Mouse (Mus musculus) liver, embryonic 14.5 days (tissue): ENCODE measurements around the gene Rpl31. TPM values are rescaled to one million over a fixed set of nuclear protein-coding genes. Genes with fewer than 3 reads are reported as not detected.

Experiments
- ATAC-seq: fragments of 200-750 bp; cut with Nextera tagmentation; 2 replicates; pipeline ENCODE4 v1.8.0; 2017; ENCODE audit warnings: moderate number of reproducible peaks, mild to moderate bottlenecking, moderate library complexity; ENCODE audit not compliant: insufficient read depth
- DNase-seq, 3 experiments: peaks; one replicate each; pipeline ENCODE4 v3.0.0-alpha.2; 2012 to 2013; ENCODE audit warnings: low read depth in 3 of 3, low spot score in 3 of 3
- H3K27ac ChIP-seq: fragments of 300-500 bp; sonication (generic); 2 replicates; pipeline ENCODE4 v1.5.1; 2014; ENCODE audit warnings: moderate library complexity, mild to moderate bottlenecking, control low read depth, inconsistent platforms
- H3K27me3 ChIP-seq: fragments of 300-500 bp; sonication (generic); 2 replicates; pipeline ENCODE4 v1.6.1; 2014; ENCODE audit warnings: mild to moderate bottlenecking, low read length, moderate library complexity; ENCODE audit not compliant: control insufficient read depth, insufficient read depth
- H3K36me3 ChIP-seq: fragments of 300-500 bp; sonication (generic); replicated peaks from 2 replicates; pipeline ENCODE4 v1.6.1; 2014; ENCODE audit warnings: low read depth; ENCODE audit not compliant: control insufficient read depth, insufficient read depth
- H3K4me1 ChIP-seq, 2 experiments: fragments of 200-500 bp in 1 of 2; fragments of 300-500 bp in 1 of 2; sonication (generic) in 1 of 2; replicated peaks; 2 replicates each; pipeline ENCODE4 v1.6.1; 2012 to 2014; ENCODE audit warnings: antibody characterized with exemption in 1 of 2, inconsistent platforms in 1 of 2, low read length in 1 of 2; ENCODE audit not compliant: control insufficient read depth in 2 of 2, insufficient read depth in 2 of 2
- H3K4me2 ChIP-seq: fragments of 300-500 bp; sonication (generic); 2 replicates; pipeline ENCODE4 v1.6.1; 2014; ENCODE audit warnings: low read depth, mild to moderate bottlenecking, control low read depth, moderate library complexity
- H3K4me3 ChIP-seq, 2 experiments: fragments of 200-500 bp in 1 of 2; fragments of 300-500 bp in 1 of 2; sonication (generic) in 1 of 2; 2 replicates each; pipeline ENCODE4 v1.5.1; 2012 to 2014; ENCODE audit warnings: low read depth in 2 of 2, low read length in 2 of 2, mild to moderate bottlenecking in 2 of 2, control low read depth in 1 of 2, inconsistent platforms in 1 of 2, moderate library complexity in 1 of 2; ENCODE audit not compliant: insufficient read depth in 1 of 2
- H3K9ac ChIP-seq: fragments of 300-500 bp; sonication (generic); replicated peaks from 2 replicates; pipeline ENCODE4 v1.6.1; 2014; ENCODE audit warnings: mild to moderate bottlenecking, control low read depth, moderate library complexity
- H3K9me3 ChIP-seq: fragments of 300-500 bp; sonication (generic); 2 replicates; pipeline ENCODE4 v1.6.1; 2016; ENCODE audit warnings: low read length, mixed read lengths; ENCODE audit not compliant: control insufficient read depth
- CTCF ChIP-seq: IDR thresholded peaks from 2 replicates; pipeline ENCODE4 v1.5.1; 2016; ENCODE audit warnings: antibody characterized with exemption, low read depth, control low read depth
- EP300 ChIP-seq: IDR thresholded peaks from 2 replicates; pipeline ENCODE4 v1.6.1; 2016; ENCODE audit warnings: antibody characterized with exemption, low read depth
- WGBS: fragments of 180-500 bp; shearing (Covaris S2); extraction: QIAGEN DNeasy Blood & Tissue Kit; methylation state at CpG from one replicate; pipeline ENCODE4 v1.1.7; 2014; ENCODE audit not compliant: insufficient replicate concordance; 5-methylcytosine and 5-hydroxymethylcytosine counted together
- polyA plus RNA-seq, 2 experiments: library from polyadenylated mRNA; depleted of rRNA in 1 of 2; stranded (reverse) in 1 of 2; unstranded in 1 of 2; fragments of >200 nt; fragmentation: Nextera tagmentation in 1 of 2; extraction: Ambion mirVana in 1 of 2; gene quantifications; 2 replicates each; pipeline versions ENCODE4 v1.2.1 to v1.2.3; 2012 to 2014

Gene Rpl31
- polyA plus RNA-seq, 2 experiments: 573 to 947 TPM

DNA sequence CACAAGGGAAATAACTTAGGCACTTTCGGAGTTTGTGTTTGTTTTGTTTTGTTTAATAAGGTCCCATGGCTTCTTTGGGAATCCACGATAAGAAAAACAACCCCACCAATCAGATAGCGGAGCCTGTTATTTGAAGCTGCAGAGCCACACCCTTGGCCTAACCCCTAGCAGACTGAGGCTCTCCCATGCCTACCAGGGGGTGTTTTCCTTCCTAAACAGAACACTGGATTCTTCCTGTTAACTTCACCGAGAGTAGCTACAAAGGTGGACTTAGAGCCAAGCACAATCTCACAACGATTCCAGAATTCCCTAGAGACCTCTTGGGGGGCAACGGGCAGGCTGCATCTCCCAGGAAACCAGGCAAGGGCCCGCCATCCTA lies 5.1 kb upstream of the Rpl31 start:
- H3K4me1 ChIP-seq: peaks cover 10 to 20% of the 10 kb centered on the region in 2 experiments
- no peak overlapping the region for H3K9ac ChIP-seq
- WGBS: 34% methylated on average over 7 of the region's 7 CpGs
- TF ChIP-seq CTCF: no peak
- DNase-seq (no peak), ATAC-seq (peak; percentile 71)
- H3K36me3 ChIP-seq: no peaks in the 10 kb centered on the region
- no peaks in the 10 kb centered on the region for H3K9me3 ChIP-seq
- no peak overlapping the region for H3K27ac ChIP-seq
- no peak overlapping the region for H3K4me3 ChIP-seq
- peak overlapping the region; percentile 32 for H3K4me2 ChIP-seq
- no peaks in the 10 kb centered on the region for H3K27me3 ChIP-seq

DNA sequence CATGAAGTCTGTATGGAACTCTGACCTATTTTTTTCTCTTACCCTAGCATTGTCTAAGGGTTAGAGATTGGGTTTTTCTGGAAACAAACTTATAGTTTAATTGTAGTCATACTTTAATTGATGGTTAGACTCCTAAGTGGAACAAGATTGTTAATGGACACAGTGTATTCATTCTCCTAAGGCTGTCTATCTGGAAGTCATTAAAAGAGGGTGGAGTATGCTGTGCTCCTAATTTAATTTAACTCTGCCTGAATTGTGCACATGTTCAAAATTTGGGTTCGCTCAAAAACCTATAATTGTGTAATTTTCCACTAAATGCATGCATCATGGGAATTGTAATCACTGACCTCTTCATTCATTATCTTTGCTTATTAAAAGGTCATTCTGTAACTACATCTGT lies 2.1 kb upstream of the Rpl31 start:
- WGBS: 64% methylated on average over 1 of the region's 1 CpGs
- no peaks in the 10 kb centered on the region for H3K9me3 ChIP-seq
- TF ChIP-seq CTCF (no peak), EP300 (no peak)
- H3K36me3 ChIP-seq: peaks cover 17% of the 10 kb centered on the region
- ATAC-seq: no peak
- H3K4me2 ChIP-seq: no peak overlapping the region
- no peak for DNase-seq
- no peak overlapping the region for H3K27ac ChIP-seq
- peaks cover 17 to 31% of the 10 kb centered on the region in 2 experiments for H3K4me1 ChIP-seq
- no peak overlapping the region for H3K9ac ChIP-seq
- H3K27me3 ChIP-seq: no peaks in the 10 kb centered on the region
- H3K4me3 ChIP-seq: no peak overlapping the region

DNA sequence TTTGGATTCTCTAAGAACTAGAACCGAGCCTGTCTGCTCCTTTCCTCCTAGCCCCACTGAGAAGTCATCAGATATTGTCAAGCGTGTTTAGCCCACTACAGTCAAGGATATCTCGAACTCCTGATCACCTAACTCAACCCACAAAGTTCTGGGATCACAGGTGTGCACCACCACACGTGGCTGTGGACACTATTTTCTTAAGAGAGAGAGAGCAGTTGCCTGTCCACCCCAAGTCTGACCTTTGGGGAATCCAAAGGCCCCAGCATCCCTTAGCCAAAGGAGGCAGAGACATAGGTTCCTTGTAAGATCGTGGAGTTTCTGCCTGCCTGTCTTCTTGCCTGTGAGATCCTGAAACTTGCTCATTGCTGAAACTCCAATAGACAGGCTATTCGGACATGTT lies 597 bp upstream of the Rpl31 start:
- ATAC-seq: no peak
- Histone ChIP-seq H3K36me3 (peaks cover 32% of the 10 kb centered on the region), H3K27ac (no peak overlapping the region), H3K4me2 (peak overlapping the region; percentile 89), H3K9ac (no peak overlapping the region), H3K9me3 (no peaks in the 10 kb centered on the region), H3K4me1 (peaks cover 15 to 27% of the 10 kb centered on the region in 2 experiments), H3K27me3 (no peaks in the 10 kb centered on the region), H3K4me3 (peak overlapping the region; percentile 55 to 96)
- DNase-seq: no peak
- 27% methylated on average over 6 of the region's 6 CpGs for WGBS
- TF ChIP-seq EP300 (no peak), CTCF (no peak)

DNA sequence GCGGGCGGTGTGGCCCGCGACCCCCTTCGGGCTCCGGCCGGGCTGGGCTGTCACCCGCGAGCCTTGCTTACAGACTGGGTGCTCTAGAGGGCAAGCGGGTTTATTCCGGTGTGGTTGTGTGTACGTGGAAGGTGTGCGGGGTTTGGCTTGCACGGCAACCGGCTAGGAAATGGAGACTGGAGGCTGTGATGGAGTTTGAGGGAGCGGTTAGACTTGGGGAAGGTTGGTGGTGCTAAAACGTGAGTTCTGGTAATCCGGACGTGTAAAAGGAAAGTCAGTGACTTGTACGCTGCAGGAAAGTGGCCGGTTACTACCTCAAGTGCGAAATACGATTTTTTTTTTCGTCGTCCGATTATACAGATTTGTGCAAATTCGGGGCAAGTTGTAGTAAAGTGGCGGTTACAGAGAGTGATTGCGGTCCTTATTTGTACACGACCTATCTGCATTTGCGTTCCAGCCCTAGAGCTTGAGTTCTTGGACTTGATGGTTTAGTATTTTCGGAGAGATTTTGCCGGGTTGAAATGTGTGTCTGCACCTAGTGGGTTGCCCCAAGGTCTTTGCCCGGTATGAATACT lies 712 bp downstream of the Rpl31 start:
- Histone ChIP-seq H3K36me3 (peaks cover 44% of the 10 kb centered on the region), H3K4me1 (peaks cover 8 to 21% of the 10 kb centered on the region in 2 experiments), H3K27ac (peak overlapping the region; percentile 70), H3K9me3 (no peaks in the 10 kb centered on the region), H3K27me3 (no peaks in the 10 kb centered on the region), H3K4me3 (peak overlapping the region; percentile 96), H3K4me2 (peak overlapping the region; percentile 89), H3K9ac (peak overlapping the region; percentile 98)
- peak; percentile 26 for ATAC-seq
- DNase-seq: no peak
- under 1% methylated on average over 34 of the region's 34 CpGs for WGBS
- no peak for TF ChIP-seq EP300

DNA sequence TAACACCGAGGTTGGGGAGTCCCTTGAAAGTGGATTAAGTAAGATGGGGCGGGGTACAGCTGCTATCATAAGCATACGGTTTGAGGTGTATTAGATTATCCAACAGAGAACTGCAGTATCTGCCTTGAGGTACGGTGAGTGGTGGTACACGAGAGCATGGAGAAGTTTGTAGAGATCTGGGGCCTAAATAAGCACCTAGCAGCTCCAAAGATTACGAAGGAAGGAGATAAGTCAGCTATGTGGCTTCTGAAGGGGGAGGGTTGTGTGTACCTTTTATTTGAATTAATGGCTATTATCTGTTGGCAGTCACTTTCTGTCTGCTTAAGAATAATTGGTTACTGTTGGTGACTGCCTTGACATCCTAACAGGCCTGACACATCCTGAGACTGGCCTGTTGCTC lies 2.8 kb downstream of the Rpl31 start:
- Histone ChIP-seq H3K36me3 (peaks cover 47% of the 10 kb centered on the region), H3K27me3 (no peaks in the 10 kb centered on the region), H3K4me2 (peak overlapping the region; percentile 89), H3K9ac (no peak overlapping the region; the same call in 1 of the 2 replicates), H3K27ac (no peak overlapping the region; the same call in 1 of the 2 replicates), H3K4me1 (peaks cover 8 to 21% of the 10 kb centered on the region in 2 experiments), H3K4me3 (peak overlapping the region in 1 of 2 experiments; percentile 96; a peak in 1 of 4 replicates), H3K9me3 (no peaks in the 10 kb centered on the region)
- ATAC-seq: no peak
- DNase-seq: no peak
- TF ChIP-seq EP300: no peak
- no peak for TF ChIP-seq CTCF
- 35% methylated on average over 6 of the region's 6 CpGs for WGBS
